Mouse (Mus musculus) lung, adult 2 months (tissue): Measurements from ENCODE around the gene Elovl2.

Experiments
- CTCF ChIP-seq: fragments of 200-500 bp; IDR thresholded peaks from 2 replicates; pipeline ENCODE4 v1.5.1; 2011; ENCODE audit warnings: mild to moderate bottlenecking, low read length, control low read depth; ENCODE audit not compliant: insufficient read depth
- POLR2A ChIP-seq: fragments of 200-500 bp; IDR thresholded peaks from 2 replicates; pipeline ENCODE4 v1.6.1; 2011; ENCODE audit warnings: low read depth, mild to moderate bottlenecking, control low read depth, low read length, borderline replicate concordance; ENCODE audit errors: extremely low read depth

DNA sequence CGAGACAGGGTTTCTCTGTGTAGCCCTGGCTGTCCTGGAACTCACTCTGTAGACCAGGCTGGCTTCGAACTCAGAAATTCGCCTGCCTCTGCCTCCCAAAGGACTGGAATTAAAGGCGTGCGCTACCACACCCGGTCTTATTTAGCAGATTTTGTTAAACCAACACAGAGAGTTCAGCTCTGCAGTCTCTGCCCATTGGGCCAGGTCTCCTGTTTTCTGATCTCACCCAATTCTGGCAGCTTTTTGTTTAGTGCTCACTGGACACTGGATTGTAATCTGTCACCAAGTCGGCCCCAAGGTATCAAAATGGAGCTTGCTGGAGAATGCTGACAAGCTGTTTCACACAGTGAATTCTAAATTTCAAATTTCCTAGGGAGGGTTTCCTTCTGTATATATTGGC is 32.5 kb upstream of the Elovl2 start:
- TF ChIP-seq CTCF = no peak
- TF ChIP-seq POLR2A = no peak
